ENCODE assay signal across 10 mouse cellular contexts in genomic region chr2:59440481-59440880, GRCm38 (mm10). TPM values are rescaled to one million over a fixed set of nuclear protein-coding genes. Genes with fewer than 3 reads are reported as not detected.
A peak's percentile ranks its signal among the peaks of the same experiment; 100 is the strongest.
DNase-seq lines count a peak whose midpoint lies in the region; ATAC-seq and TF ChIP-seq lines count a peak whose summit lies in the region.
"Had no signal": no experiment of that assay in that cellular context is flagged by ENCODE, and none has a peak within 500 bp of the region (broad histone marks: within the 10 kb centered on the region; RNA-seq: fewer than 3 reads in every experiment).

No protein-coding gene starts in this region.

- no peaks in the 10 kb centered on the region for H3K36me3 ChIP-seq in kidney, embryonic 14.5 days (ENCODE audit: control insufficient read depth, insufficient read depth, low read length)
- H3K36me3 ChIP-seq in CH12.LX (replicated peaks in 1 of 2; ENCODE audit: control insufficient read depth in 1 of 2, insufficient read depth in 1 of 2, low read length in 1 of 2): no peaks in the 10 kb centered on the region
- H3K36me3 ChIP-seq: embryonic facial prominence, embryonic 12.5 days; stomach, embryonic 15.5 days had no signal

- H3K4me3 ChIP-seq in kidney, embryonic 14.5 days (ENCODE audit: low read length): no peak overlapping the region
- H3K4me3 ChIP-seq in CH12.LX (replicated peaks in 1 of 3; ENCODE audit: low read depth in 2 of 3, low read length in 2 of 3, poor library complexity in 1 of 3): no peak overlapping the region
- H3K4me3 ChIP-seq: embryonic facial prominence, embryonic 12.5 days; stomach, embryonic 15.5 days had no signal

- TF ChIP-seq EP300 in CH12.LX (IDR thresholded peaks at IDR 0.05; ENCODE audit: low read length): no peak

- no peak for TF ChIP-seq POLR2A in CH12.LX (IDR thresholded peaks at IDR 0.05; ENCODE audit: low read depth, low read length)

- H3K27ac ChIP-seq in kidney, embryonic 14.5 days (ENCODE audit: low read depth, low read length): no peak overlapping the region
- no peak overlapping the region for H3K27ac ChIP-seq in CH12.LX (ENCODE audit: insufficient read depth, low read depth)
- H3K27ac ChIP-seq: embryonic facial prominence, embryonic 12.5 days; stomach, embryonic 15.5 days had no signal

- in situ Hi-C loops in CH12.LX (cut with MboI; ENCODE audit: low pct_ligation_motif_present, low pct_unique_long_range_greater_than_20kb, low sequenced_read_pairs): no loop called here

- no peaks in the 10 kb centered on the region for H3K79me2 ChIP-seq in CH12.LX (replicated peaks; ENCODE audit: control insufficient read depth, extremely low read depth, insufficient read depth, poor library complexity, severe bottlenecking)

- H3K27me3 ChIP-seq in kidney, embryonic 14.5 days (ENCODE audit: control insufficient read depth, insufficient read depth, low read length): no peaks in the 10 kb centered on the region
- no peaks in the 10 kb centered on the region for H3K27me3 ChIP-seq in CH12.LX (replicated peaks)
- H3K27me3 ChIP-seq: embryonic facial prominence, embryonic 12.5 days; stomach, embryonic 15.5 days had no signal

- TF ChIP-seq RAD21 in CH12.LX (IDR thresholded peaks at IDR 0.05; ENCODE audit: low read depth, low read length): no peak

- no peak overlapping the region for H3K4me2 ChIP-seq in kidney, embryonic 14.5 days (replicated peaks; ENCODE audit: low read depth, low read length)
- no peak overlapping the region for H3K4me2 ChIP-seq in CH12.LX (ENCODE audit: insufficient read depth, low read depth, poor library complexity, severe bottlenecking)
- H3K4me2 ChIP-seq: embryonic facial prominence, embryonic 12.5 days; stomach, embryonic 15.5 days had no signal

- DNase-seq in kidney, adult 11 months: peak; percentile 62
- DNase-seq in CH12.LX (ENCODE audit: extremely low read depth): peak; percentile 15
- DNase-seq in adrenal gland, postnatal 10 days: peak; percentile 86
- peak; percentile 53 for DNase-seq in embryo, embryonic 11 days
- DNase-seq in kidney, postnatal 36 days: peak; percentile 76 to 92
- DNase-seq in naive thymus-derived CD4-positive, alpha-beta T cell, adult 2 months (ENCODE audit: low read depth): peak; percentile 87
- peak; percentile 50 to 84 for DNase-seq in thymus, postnatal 10 days (ENCODE audit: low spot score in 2 of 2)

- no peaks in the 10 kb centered on the region for H3K9me3 ChIP-seq in kidney, embryonic 14.5 days (ENCODE audit: control insufficient read depth, low read length)
- H3K9me3 ChIP-seq in CH12.LX (replicated peaks; ENCODE audit: low read length): peaks cover 50% of the 10 kb centered on the region
- H3K9me3 ChIP-seq: embryonic facial prominence, embryonic 12.5 days; stomach, embryonic 15.5 days had no signal

- dilution Hi-C loops in CH12.LX (cut with MboI; ENCODE audit: extremely low pct_ligation_motif_present, extremely low pct_unique_long_range_greater_than_20kb, low sequenced_read_pairs): no loop called here

- H3K4me1 ChIP-seq in kidney, embryonic 14.5 days (ENCODE audit: control insufficient read depth, insufficient read depth, low read length): peaks cover 5% of the 10 kb centered on the region
- no peaks in the 10 kb centered on the region for H3K4me1 ChIP-seq in CH12.LX (ENCODE audit: control insufficient read depth in 1 of 2, insufficient read depth in 2 of 2)
- H3K4me1 ChIP-seq: embryonic facial prominence, embryonic 12.5 days had no signal

- H3K9ac ChIP-seq in kidney, embryonic 14.5 days (ENCODE audit: low read depth, low read length): no peak overlapping the region
- no peak overlapping the region for H3K9ac ChIP-seq in CH12.LX (ENCODE audit: insufficient read depth, low read depth)
- H3K9ac ChIP-seq: embryonic facial prominence, embryonic 12.5 days; stomach, embryonic 15.5 days had no signal

- TF ChIP-seq CTCF in CH12.LX (conservative IDR thresholded peaks at IDR 0.05 in 1 of 2, IDR thresholded peaks at IDR 0.05 in 1 of 2; ENCODE audit: low read depth in 2 of 2, low read length in 2 of 2): peak; percentile 22 to 33; a peak in 3 of 4 replicates

- WGBS in kidney, embryonic 14.5 days: 40% methylated on average over 5 of the region's 5 CpGs

- no peak for ATAC-seq in kidney, embryonic 14.5 days (ENCODE audit: low FRiP score, low TSS enrichment)

TF ChIP-seq in CH12.LX, 34 proteins besides CTCF, POLR2A, EP300 and RAD21:
- no peak for TF ChIP-seq NELFE (IDR thresholded peaks at IDR 0.05; ENCODE audit: low read depth, low read length)
- TF ChIP-seq KAT2A (IDR thresholded peaks at IDR 0.05; ENCODE audit: insufficient replicate concordance, low read length): no peak
- TF ChIP-seq ETS1 (conservative IDR thresholded peaks at IDR 0.05; ENCODE audit: low read depth, low read length): no peak
- TF ChIP-seq JUN (IDR thresholded peaks at IDR 0.05; ENCODE audit: insufficient read depth, low read depth, low read length): no peak
- TF ChIP-seq POLR2AphosphoS2 (IDR thresholded peaks at IDR 0.05; ENCODE audit: low read depth, low read length): no peak
- no peak for TF ChIP-seq MXI1 (IDR thresholded peaks at IDR 0.05; ENCODE audit: low read depth, low read length)
- no peak for TF ChIP-seq TBP (conservative IDR thresholded peaks at IDR 0.05; ENCODE audit: low read depth, low read length)
- TF ChIP-seq USF2 (conservative IDR thresholded peaks at IDR 0.05; ENCODE audit: low read depth, low read length): no peak
- no peak for TF ChIP-seq NRF1 (IDR thresholded peaks at IDR 0.05; ENCODE audit: low read depth, low read length)
- TF ChIP-seq RCOR1 (conservative IDR thresholded peaks at IDR 0.05; ENCODE audit: low read depth, low read length): no peak

RNA-seq across cellular contexts. Expression of gene Dapl1, which starts 44.0 kb away (rescaled TPM):
- 4.9 and 7.6 TPM in 2 replicates for polyA plus RNA-seq in kidney, embryonic 14.5 days (2014; fragmentation: Nextera tagmentation; extraction: Ambion mirVana)
- total RNA-seq in CH12.LX (2012; rRNA removed): not detected in 2 replicates
- total RNA-seq in CH12.LX (2014; rRNA removed): not detected in 2 replicates
- not detected in 2 replicates for polyA plus RNA-seq in CH12.LX (2012; ENCODE audit: insufficient read length, low read depth)
- 1 to 10 TPM; 1.7 to 3.6 TPM for total RNA-seq in adrenal gland, postnatal 10 days (2021)

Comparison
In these comparisons a context has a peak if more than half of its experiments do, and no peak if none do; other contexts are left out.
1. DNase-seq: peak in every context shown above with its lines; median percentile 87 in naive thymus-derived CD4-positive, alpha-beta T cell, adult 2 months; 86 in adrenal gland, postnatal 10 days; 84 in kidney, postnatal 36 days; 67 in thymus, postnatal 10 days; 62 in kidney, adult 11 months; 53 in embryo, embryonic 11 days; 15 in CH12.LX.